Mouse (Mus musculus): Measurements from ENCODE around the gene Rbbp5. TPM values are rescaled to one million over a fixed set of nuclear protein-coding genes. Genes with fewer than 3 reads are reported as not detected.

Gene Rbbp5
- polyA plus RNA-seq (2015; fragmentation: Illumina TruSeq; extraction: RNeasy Lipid Tissue Mini Kit (QIAGEN cat#74804); ENCODE audit: insufficient read depth, low replicate concordance): 67.6 TPM

DNA sequence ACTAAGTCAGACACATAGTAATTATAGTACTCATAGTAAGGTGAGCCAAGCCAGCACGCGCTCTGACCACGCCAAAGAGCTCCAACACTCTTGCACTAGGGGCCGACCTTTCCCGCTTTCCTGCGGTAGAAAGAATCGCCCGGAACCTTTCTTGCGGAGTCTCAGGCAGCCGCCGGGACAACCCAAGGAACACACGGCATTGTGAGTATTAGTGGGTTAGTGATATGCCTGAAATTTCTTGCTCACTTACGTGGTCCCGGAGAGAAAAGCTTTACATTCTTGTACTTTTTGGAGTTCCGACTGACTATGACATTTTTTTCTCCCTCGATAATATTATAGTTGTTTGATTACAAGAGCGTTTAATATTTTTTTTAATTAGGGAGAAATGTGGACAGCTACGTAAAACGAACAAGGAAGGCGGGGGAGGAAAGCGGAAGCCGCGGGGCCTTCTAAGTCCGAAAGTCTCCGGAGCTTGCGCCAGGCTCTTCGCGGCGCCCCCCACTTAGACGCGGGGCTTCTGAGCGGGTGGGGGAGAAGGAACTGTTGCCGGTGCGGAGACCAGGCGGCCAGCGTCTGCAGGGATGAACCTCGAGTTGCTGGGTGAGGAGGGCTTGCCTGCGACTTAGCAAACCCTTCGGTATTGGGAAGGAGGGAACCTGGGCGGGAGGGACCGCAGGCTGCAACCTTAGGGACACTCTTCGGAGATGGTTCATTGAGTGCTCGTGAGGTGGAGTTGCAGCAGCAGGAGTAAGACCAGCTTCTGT lies at the start of gene Rbbp5:
Gene Rbbp5, plus strand, starts transcription at position 438 of the 764 bp plus-strand sequence.

DNA sequence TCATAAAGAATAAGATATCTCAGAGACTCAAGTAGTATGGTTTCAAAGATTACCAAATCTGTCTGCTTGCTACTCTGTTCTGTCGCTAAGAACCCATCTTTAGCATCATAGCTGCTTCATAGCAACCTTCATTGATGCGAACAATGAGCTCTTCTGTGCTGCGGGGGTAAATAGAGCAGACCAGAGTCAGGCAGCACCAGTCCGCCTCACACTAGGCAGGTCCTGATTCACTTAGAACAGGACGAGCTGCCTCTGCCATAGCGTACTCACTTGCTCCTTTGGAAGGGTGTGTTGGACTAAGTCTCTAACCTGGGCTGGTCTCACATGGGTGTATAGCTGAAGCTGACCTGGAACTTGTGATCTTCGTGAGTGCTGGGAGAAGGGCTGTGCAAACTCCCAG lies 28.9 kb downstream of the Rbbp5 start, which contains the start of gene Tmem81:
Gene Tmem81, plus strand, starts transcription at position 173 of the 400 bp plus-strand sequence.

DNA sequence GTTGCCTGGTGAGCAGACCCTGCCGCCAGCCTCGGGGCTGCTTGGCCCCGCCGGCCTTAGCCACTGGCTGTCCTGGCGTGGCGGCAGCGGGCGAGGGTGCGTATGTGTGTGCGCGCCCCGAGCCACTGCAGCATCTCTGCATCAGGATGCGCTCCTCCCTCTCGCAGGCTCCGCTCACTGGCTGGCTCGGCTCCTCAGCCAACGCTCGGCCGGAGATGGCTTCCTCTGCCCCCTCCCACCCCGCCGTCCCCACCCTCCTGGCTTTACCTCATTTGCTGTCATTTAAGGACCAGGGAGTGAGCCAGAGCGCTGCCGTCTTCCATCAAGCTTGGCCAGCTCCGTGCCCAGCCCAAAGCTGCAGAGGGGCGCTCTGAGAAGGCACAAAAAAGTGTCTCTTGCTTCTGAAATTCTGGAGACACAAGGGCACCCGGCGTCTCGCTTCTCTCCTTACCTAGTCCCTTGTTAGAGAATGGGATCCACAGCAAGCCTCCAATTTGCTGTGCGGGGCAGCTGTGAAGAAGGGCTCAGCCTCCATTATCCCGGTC lies 65.7 kb downstream of the Rbbp5 start, which contains the start of gene Cntn2:
Gene Cntn2, minus strand, starts transcription at position 495 of the 545 bp plus-strand sequence.

Other genes starting within 250 kb of the Rbbp5 start
- gene Gm10188, start 247.6 kb upstream of the Rbbp5 start, polyA plus RNA-seq (2015; fragmentation: Illumina TruSeq; extraction: RNeasy Lipid Tissue Mini Kit (QIAGEN cat#74804); ENCODE audit: insufficient read depth, low replicate concordance): not detected
- gene Klhdc8a, start 178.7 kb upstream of the Rbbp5 start, polyA plus RNA-seq (2015; fragmentation: Illumina TruSeq; extraction: RNeasy Lipid Tissue Mini Kit (QIAGEN cat#74804); ENCODE audit: insufficient read depth, low replicate concordance): 0.41 TPM
- gene Nuak2, start 161.2 kb upstream of the Rbbp5 start, polyA plus RNA-seq (2015; fragmentation: Illumina TruSeq; extraction: RNeasy Lipid Tissue Mini Kit (QIAGEN cat#74804); ENCODE audit: insufficient read depth, low replicate concordance): 24.1 TPM
- 34.4 TPM for gene Tmcc2, start 86.1 kb upstream of the Rbbp5 start, polyA plus RNA-seq (2015; fragmentation: Illumina TruSeq; extraction: RNeasy Lipid Tissue Mini Kit (QIAGEN cat#74804); ENCODE audit: insufficient read depth, low replicate concordance)
- 17.7 TPM for gene Dstyk, start 59.8 kb upstream of the Rbbp5 start, polyA plus RNA-seq (2015; fragmentation: Illumina TruSeq; extraction: RNeasy Lipid Tissue Mini Kit (QIAGEN cat#74804); ENCODE audit: insufficient read depth, low replicate concordance)
- gene Tmem81, start 28.9 kb downstream of the Rbbp5 start, polyA plus RNA-seq (2015; fragmentation: Illumina TruSeq; extraction: RNeasy Lipid Tissue Mini Kit (QIAGEN cat#74804); ENCODE audit: insufficient read depth, low replicate concordance): 15.1 TPM
- gene Cntn2, start 65.9 kb downstream of the Rbbp5 start, polyA plus RNA-seq (2015; fragmentation: Illumina TruSeq; extraction: RNeasy Lipid Tissue Mini Kit (QIAGEN cat#74804); ENCODE audit: insufficient read depth, low replicate concordance): not detected